Mouse (Mus musculus) midbrain, postnatal 0 days (tissue): Measurements from ENCODE around the gene Gse1. TPM values are rescaled to one million over a fixed set of nuclear protein-coding genes. Genes with fewer than 3 reads are reported as not detected.

Source experiments
- ATAC-seq: fragments of 200-750 bp; cut with Nextera tagmentation; 2 replicates; pipeline ENCODE4 v1.8.0; 2017; ENCODE audit warnings: moderate number of reproducible peaks, mild to moderate bottlenecking, moderate TSS enrichment, moderate library complexity; ENCODE audit not compliant: low FRiP score
- DNase-seq: peaks from one replicate; pipeline ENCODE4 v3.0.0-alpha.2; 2015; ENCODE audit warnings: low spot score
- H3K27ac ChIP-seq: fragments of 300-500 bp; sonication (generic); 2 replicates; pipeline ENCODE4 v1.5.1; 2014; ENCODE audit warnings: low read depth, mild to moderate bottlenecking, low read length, mixed read lengths
- H3K27me3 ChIP-seq: fragments of 300-500 bp; sonication (generic); 2 replicates; pipeline ENCODE4 v1.6.1; 2014; ENCODE audit warnings: low read length, control low read depth, mixed read lengths; ENCODE audit not compliant: insufficient read depth
- H3K36me3 ChIP-seq: fragments of 300-500 bp; sonication (generic); 2 replicates; pipeline ENCODE4 v1.6.1; 2014; ENCODE audit warnings: low read length, control low read depth, mixed read lengths; ENCODE audit not compliant: insufficient read depth
- H3K4me1 ChIP-seq: fragments of 300-500 bp; sonication (generic); 2 replicates; pipeline ENCODE4 v1.6.1; 2014; ENCODE audit warnings: mild to moderate bottlenecking, control low read depth, antibody characterized with exemption, low read length, mixed read lengths; ENCODE audit not compliant: insufficient read depth
- H3K4me2 ChIP-seq: fragments of 300-500 bp; sonication (generic); 2 replicates; pipeline ENCODE4 v1.6.1; 2014; ENCODE audit warnings: low read depth, mild to moderate bottlenecking, low read length, mixed read lengths; ENCODE audit not compliant: poor library complexity, severe bottlenecking
- H3K4me3 ChIP-seq: fragments of 300-500 bp; sonication (generic); 2 replicates; pipeline ENCODE4 v1.5.1; 2014; ENCODE audit warnings: low read depth, mild to moderate bottlenecking, low read length, moderate library complexity
- H3K9ac ChIP-seq: fragments of 300-500 bp; sonication (generic); replicated peaks from 2 replicates; pipeline ENCODE4 v1.6.1; 2014; ENCODE audit warnings: mild to moderate bottlenecking, low read length, moderate library complexity, mixed read lengths; ENCODE audit not compliant: poor library complexity, severe bottlenecking
- H3K9me3 ChIP-seq: fragments of 300-500 bp; sonication (generic); 2 replicates; pipeline ENCODE4 v1.6.1; 2016; ENCODE audit warnings: low read length, control low read depth
- CTCF ChIP-seq: IDR thresholded peaks from 2 replicates; pipeline ENCODE4 v1.5.1; 2016; ENCODE audit warnings: antibody characterized with exemption, mild to moderate bottlenecking
- WGBS: fragments of 180-500 bp; shearing (Covaris S2); extraction: QIAGEN DNeasy Blood & Tissue Kit; methylation state at CpG from one replicate; pipeline ENCODE4 v1.1.7; 2014; 5-methylcytosine and 5-hydroxymethylcytosine counted together
- polyA plus RNA-seq: library from polyadenylated mRNA; unstranded; fragments of >200 nt; fragmentation: Nextera tagmentation; extraction: Ambion mirVana; gene quantifications from 2 replicates; pipeline ENCODE4 v1.2.1, GENCODE M21; 2015
- total RNA-seq: library from RNA; depleted of rRNA; stranded (reverse); fragments of >200 nt; gene quantifications from 2 replicates; pipeline ENCODE4 v1.2.3, GENCODE M21; 2014

Gse1 gene
- total and polyA plus RNA-seq, 2 experiments from 2014 or later: 12.4 to 51.3 TPM

- no peak for TF ChIP-seq CTCF
- Histone ChIP-seq H3K27me3 (peaks cover 4% of the 10 kb centered on the region; the same call in 1 of the 2 replicates), H3K9me3 (no peaks in the 10 kb centered on the region), H3K36me3 (no peaks in the 10 kb centered on the region), H3K27ac (peak overlapping the region; percentile 27; the same call in 1 of the 2 replicates), H3K9ac (0 out of 2 replicates have a peak overlapping the region, but pooled peaks have one; percentile 36), H3K4me1 (peaks cover 23% of the 10 kb centered on the region; the same call in 1 of the 2 replicates), H3K4me2 (no peak overlapping the region), H3K4me3 (no peak overlapping the region)
- DNase-seq (no peak), ATAC-seq (no peak)
- 28% methylated on average over 9 of the region's 9 CpGs for WGBS
These were observed 56.0 kb downstream of the Gse1 start for GRCm38 (mm10) chr8:120284265-120284664.

DNA sequence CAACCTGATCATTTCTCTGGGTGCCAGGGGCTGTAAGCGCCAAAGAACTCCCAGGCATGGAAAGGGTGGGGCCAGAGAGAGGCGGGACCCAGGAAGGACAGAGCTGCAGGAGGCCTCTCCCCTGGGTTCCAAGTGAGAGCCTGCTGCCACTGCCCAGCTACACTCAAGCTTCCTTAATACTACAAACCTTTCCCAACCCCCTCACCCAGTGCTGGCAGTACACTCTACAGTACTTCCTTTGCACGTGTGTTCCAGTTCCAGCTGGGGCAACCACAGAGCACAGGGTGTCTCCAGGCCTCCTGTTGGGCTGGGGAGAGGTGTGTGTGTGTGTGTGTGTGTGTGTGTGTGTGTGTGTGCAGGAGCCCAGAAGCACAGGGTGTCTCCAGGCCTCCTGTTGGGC, 56.8 kb downstream of the Gse1 start:
- Histone ChIP-seq H3K9ac (no peak overlapping the region), H3K9me3 (no peaks in the 10 kb centered on the region), H3K27me3 (peaks cover 4% of the 10 kb centered on the region; the same call in 1 of the 2 replicates), H3K4me2 (no peak overlapping the region), H3K4me1 (peaks cover 28% of the 10 kb centered on the region; the same call in 1 of the 2 replicates), H3K27ac (0 out of 2 replicates have a peak overlapping the region, but pooled peaks have one; percentile 27), H3K4me3 (no peak overlapping the region), H3K36me3 (no peaks in the 10 kb centered on the region)
- ATAC-seq (no peak), DNase-seq (no peak)
- no peak for TF ChIP-seq CTCF
- 52% methylated on average over 3 of the region's 3 CpGs for WGBS

- no peak overlapping the region for H3K27ac ChIP-seq
- no peaks in the 10 kb centered on the region; the same call in 1 of the 2 replicates for H3K27me3 ChIP-seq
- ATAC-seq (no peak), DNase-seq (no peak)
- no peak overlapping the region for H3K4me2 ChIP-seq
- no peak overlapping the region for H3K4me3 ChIP-seq
- no peaks in the 10 kb centered on the region for H3K9me3 ChIP-seq
- H3K9ac ChIP-seq: no peak overlapping the region
- WGBS: 52% methylated on average over 9 of the region's 9 CpGs
- H3K36me3 ChIP-seq: no peaks in the 10 kb centered on the region
- TF ChIP-seq CTCF: no peak
- H3K4me1 ChIP-seq: peaks cover 28% of the 10 kb centered on the region
These were observed 57.6 kb downstream of the Gse1 start for GRCm38 (mm10) chr8:120285878-120286277.

GRCm38 (mm10) chr8:120288122-120288908, 60.1 kb downstream of the Gse1 start:
- DNase-seq (peak; percentile 75), ATAC-seq (0 out of 2 replicates have a peak, but pooled peaks have one; percentile 17)
- 45% methylated on average over 21 of the region's 21 CpGs for WGBS
- Histone ChIP-seq H3K4me1 (peaks cover 48% of the 10 kb centered on the region), H3K9ac (no peak overlapping the region), H3K36me3 (no peaks in the 10 kb centered on the region), H3K9me3 (no peaks in the 10 kb centered on the region), H3K27ac (no peak overlapping the region), H3K4me3 (no peak overlapping the region), H3K4me2 (no peak overlapping the region), H3K27me3 (no peaks in the 10 kb centered on the region)
- peak; percentile 84 for TF ChIP-seq CTCF

DNA sequence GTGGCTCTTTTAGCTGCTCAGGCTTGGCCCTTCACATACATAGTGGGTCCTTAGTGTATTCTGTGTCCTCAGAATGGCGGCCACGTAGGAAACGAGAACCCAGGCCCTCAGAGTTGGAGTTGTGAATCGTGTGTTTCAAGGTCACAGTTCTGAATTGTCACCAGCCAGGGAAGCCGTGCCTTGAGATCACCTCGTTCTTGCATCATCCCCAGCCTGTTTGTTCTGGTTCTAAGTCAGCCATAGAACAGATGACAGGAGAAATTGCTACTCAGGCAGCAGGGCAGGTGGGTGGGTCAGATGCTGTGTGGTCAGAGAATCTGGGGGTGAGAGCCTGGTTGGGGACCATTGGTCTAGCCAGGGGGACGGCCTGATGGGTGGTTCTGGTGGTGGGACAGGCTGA, 60.9 kb downstream of the Gse1 start:
- Histone ChIP-seq H3K4me2 (no peak overlapping the region), H3K4me1 (peaks cover 48% of the 10 kb centered on the region), H3K36me3 (no peaks in the 10 kb centered on the region), H3K4me3 (no peak overlapping the region), H3K9me3 (no peaks in the 10 kb centered on the region), H3K9ac (no peak overlapping the region), H3K27me3 (no peaks in the 10 kb centered on the region), H3K27ac (no peak overlapping the region)
- ATAC-seq: no peak
- DNase-seq: no peak
- TF ChIP-seq CTCF: no peak
- WGBS: 81% methylated on average over 7 of the region's 7 CpGs

DNA sequence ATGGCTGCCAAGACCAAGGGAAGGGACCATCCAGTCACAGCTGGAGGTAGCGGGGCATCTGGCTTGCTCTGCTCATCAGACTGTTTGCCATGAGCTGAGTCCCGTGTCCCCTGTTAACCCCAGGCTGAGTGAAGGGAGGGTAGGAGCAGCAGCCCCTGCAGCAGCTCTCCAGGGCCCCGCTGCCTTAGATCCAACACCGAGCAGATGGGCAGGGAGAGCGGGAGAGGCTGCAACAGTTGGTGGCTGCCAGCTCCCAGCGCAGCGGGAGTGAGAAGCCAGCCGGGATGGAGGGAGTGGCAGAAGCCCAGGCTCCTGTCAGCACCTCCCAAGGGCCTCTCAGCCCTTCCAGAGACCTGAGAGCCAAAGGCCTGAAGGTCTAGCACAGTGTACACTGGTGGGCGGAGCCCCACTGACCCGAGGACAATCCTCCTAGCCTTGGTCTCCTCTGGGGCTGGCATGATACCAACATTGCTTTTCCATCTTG, 61.5 kb downstream of the Gse1 start:
- Histone ChIP-seq H3K9ac (no peak overlapping the region), H3K27ac (no peak overlapping the region), H3K4me3 (no peak overlapping the region), H3K4me2 (no peak overlapping the region), H3K27me3 (no peaks in the 10 kb centered on the region), H3K36me3 (no peaks in the 10 kb centered on the region), H3K4me1 (peaks cover 50% of the 10 kb centered on the region), H3K9me3 (no peaks in the 10 kb centered on the region)
- TF ChIP-seq CTCF: no peak
- DNase-seq: peak; percentile 72
- WGBS: 44% methylated on average over 10 of the region's 10 CpGs
- no peak for ATAC-seq
